In genomic region chr2:122374666-122375331, GRCm38 (mm10) we compare ENCODE assay signal across 8 mouse cellular contexts. TPM values are rescaled to one million over a fixed set of nuclear protein-coding genes. Genes with fewer than 3 reads are reported as not detected.
A peak's percentile ranks its signal among the peaks of the same experiment; 100 is the strongest.
DNase-seq lines count a peak whose midpoint lies in the region; ATAC-seq lines count a peak whose summit lies in the region.

No protein-coding gene starts in this region.

- 21% methylated on average over 23 of the region's 23 CpGs for WGBS in kidney, embryonic 16.5 days
- WGBS in hindbrain, embryonic 10.5 days, result 26% methylated on average over 23 of the region's 23 CpGs
- 15% methylated on average over 23 of the region's 23 CpGs for WGBS in midbrain, embryonic 13.5 days

- H3K4me1 ChIP-seq in kidney, embryonic 16.5 days (ENCODE audit: insufficient read depth, low read length), result peaks cover 12% of the 10 kb centered on the region; the same call in 1 of the 2 replicates
- peaks cover 12% of the 10 kb centered on the region for H3K4me1 ChIP-seq in hindbrain, embryonic 10.5 days (replicated peaks)
- H3K4me1 ChIP-seq in midbrain, embryonic 13.5 days (replicated peaks), result peaks cover 8% of the 10 kb centered on the region

- no peak overlapping the region for H3K27ac ChIP-seq in kidney, embryonic 16.5 days (ENCODE audit: low read length)
- peak overlapping the region; percentile 80 for H3K27ac ChIP-seq in hindbrain, embryonic 10.5 days
- H3K27ac ChIP-seq in midbrain, embryonic 13.5 days, result peak overlapping the region; percentile 72

- ATAC-seq in kidney, embryonic 16.5 days (ENCODE audit: low FRiP score, low TSS enrichment), result no peak
- no peak for ATAC-seq in midbrain, embryonic 13.5 days

- 0 out of 2 replicates have a peak, but pooled peaks cover 6% of the 10 kb centered on the region for H3K27me3 ChIP-seq in kidney, embryonic 16.5 days (ENCODE audit: insufficient read depth, low read length)
- H3K27me3 ChIP-seq in hindbrain, embryonic 10.5 days (ENCODE audit: insufficient read depth, poor library complexity, severe bottlenecking), result peaks cover 19% of the 10 kb centered on the region
- peaks cover 12% of the 10 kb centered on the region; the same call in 1 of the 2 replicates for H3K27me3 ChIP-seq in midbrain, embryonic 13.5 days

- peak overlapping the region; percentile 84 for H3K4me3 ChIP-seq in kidney, embryonic 16.5 days (ENCODE audit: low read length)
- peak overlapping the region; percentile 62 for H3K4me3 ChIP-seq in hindbrain, embryonic 10.5 days
- H3K4me3 ChIP-seq in midbrain, embryonic 13.5 days (replicated peaks), result peak overlapping the region; percentile 66

- peak overlapping the region; percentile 66 for H3K9ac ChIP-seq in kidney, embryonic 16.5 days (replicated peaks; ENCODE audit: low read length)
- H3K9ac ChIP-seq in midbrain, embryonic 13.5 days (replicated peaks), result peak overlapping the region; percentile 58

- no peaks in the 10 kb centered on the region for H3K36me3 ChIP-seq in kidney, embryonic 16.5 days (ENCODE audit: insufficient read depth, low read length)
- no peaks in the 10 kb centered on the region for H3K36me3 ChIP-seq in hindbrain, embryonic 10.5 days
- no peaks in the 10 kb centered on the region for H3K36me3 ChIP-seq in midbrain, embryonic 13.5 days

- intact Hi-C loops in gastrocnemius, postnatal 14 days (cut with DNase I; ENCODE audit: low total_unique reads), result no loop called here

- H3K4me2 ChIP-seq in kidney, embryonic 16.5 days (replicated peaks; ENCODE audit: low read depth, low read length), result peak overlapping the region; percentile 93
- H3K4me2 ChIP-seq in midbrain, embryonic 13.5 days (replicated peaks), result peak overlapping the region; percentile 45

- DNase-seq in kidney, adult 9 months, result no peak
- DNase-seq in cerebellum, adult 8-10 months, result peak; percentile 48
- DNase-seq in hindbrain, embryonic 10.5 days (ENCODE audit: low spot score), result no peak
- DNase-seq in layer of hippocampus, adult 9-10 months (ENCODE audit: low spot score), result no peak
- no peak for DNase-seq in adrenal gland, postnatal 25 days
- no peak for DNase-seq in gastrocnemius, postnatal 14 days

- H3K9me3 ChIP-seq in kidney, embryonic 16.5 days (ENCODE audit: low read length), result no peaks in the 10 kb centered on the region
- no peaks in the 10 kb centered on the region for H3K9me3 ChIP-seq in hindbrain, embryonic 10.5 days
- no peaks in the 10 kb centered on the region for H3K9me3 ChIP-seq in midbrain, embryonic 13.5 days

RNA-seq across cellular contexts. Expression of gene Shf, which starts 5.8 kb away (rescaled TPM):
- polyA plus RNA-seq in kidney, embryonic 16.5 days (2015; fragmentation: Nextera tagmentation; extraction: Ambion mirVana), result 2.0 and 2.3 TPM in 2 replicates
- polyA plus RNA-seq in hindbrain, embryonic 10.5 days (2016; fragmentation: Nextera tagmentation; extraction: Ambion mirVana), result 8.8 and 9.6 TPM in 2 replicates
- polyA plus RNA-seq in midbrain, embryonic 13.5 days (2015; fragmentation: Nextera tagmentation; extraction: Ambion mirVana), result 7.1 and 10.2 TPM in 2 replicates
- total RNA-seq in adrenal gland, postnatal 25 days (2021), result 5.8 and 11.4 TPM in 2 replicates
- 1 to 10 TPM; 5.1 to 6.0 TPM for total RNA-seq in gastrocnemius, postnatal 14 days (2021)

RNA-seq across cellular contexts. Expression of gene Slc28a2, which starts 51.5 kb away (rescaled TPM):
- polyA plus RNA-seq in kidney, embryonic 16.5 days (2015; fragmentation: Nextera tagmentation; extraction: Ambion mirVana), result 0.60 TPM in 2 replicates
- polyA plus RNA-seq in hindbrain, embryonic 10.5 days (2016; fragmentation: Nextera tagmentation; extraction: Ambion mirVana), result not detected in 2 replicates
- polyA plus RNA-seq in midbrain, embryonic 13.5 days (2015; fragmentation: Nextera tagmentation; extraction: Ambion mirVana), result 0.09 TPM in 1 of 2 replicates, not detected in the other
- 1.4 and 2.0 TPM in 2 replicates for total RNA-seq in adrenal gland, postnatal 25 days (2021)
- 1 to 10 TPM; 6.0 to 6.5 TPM for total RNA-seq in gastrocnemius, postnatal 14 days (2021)

RNA-seq across cellular contexts. Expression of gene Duox1, which starts 59.3 kb away (rescaled TPM):
- polyA plus RNA-seq in kidney, embryonic 16.5 days (2015; fragmentation: Nextera tagmentation; extraction: Ambion mirVana), result 0.05 TPM in 1 of 2 replicates, not detected in the other
- polyA plus RNA-seq in hindbrain, embryonic 10.5 days (2016; fragmentation: Nextera tagmentation; extraction: Ambion mirVana), result 0.04 TPM in 1 of 2 replicates, not detected in the other
- polyA plus RNA-seq in midbrain, embryonic 13.5 days (2015; fragmentation: Nextera tagmentation; extraction: Ambion mirVana), result 0.13 and 0.15 TPM in 2 replicates
- total RNA-seq in adrenal gland, postnatal 25 days (2021), result not detected in 2 replicates
- under 1 TPM; 0.27 to 0.45 TPM for total RNA-seq in gastrocnemius, postnatal 14 days (2021)
